Mouse (Mus musculus): Measurements from ENCODE around the gene Sez6l. TPM values are rescaled to one million over a fixed set of nuclear protein-coding genes. Genes with fewer than 3 reads are reported as not detected.

Sez6l gene
- 29.6 and 34.6 TPM in 2 replicates for polyA plus RNA-seq (2021; fragmentation: Nextera tagmentation)
- long read RNA-seq, experiment 1, full-length matches to known transcripts = 13 of 114 reads
- long read RNA-seq, experiment 1, partial matches to known transcripts = 38 of 114 reads
- long read RNA-seq, experiment 1, other reads (novel, unspliced or antisense) = 63 of 114 reads
- long read RNA-seq, experiment 2, full-length matches to known transcripts = 2 of 38 reads
- long read RNA-seq, experiment 2, partial matches to known transcripts = 8 of 38 reads
- long read RNA-seq, experiment 2, other reads (novel, unspliced or antisense) = 28 of 38 reads

GRCm38 (mm10) chr5:112576993-112577670 lies at the start of gene Sez6l:
Sez6l (minus strand) TSS chr5:112577185.

GRCm38 (mm10) chr5:112448747-112449440 lies 128.1 kb downstream of the Sez6l start, which contains the start of gene Gm6588:
Gm6588 (plus strand) TSS chr5:112449426.

GRCm38 (mm10) chr5:112394779-112395443 lies 182.1 kb downstream of the Sez6l start, which contains the start of gene Asphd2:
Asphd2 (minus strand) TSS chr5:112394866.

Other genes with a start within 250 kb of the Sez6l start
- gene Srrd, start 234.1 kb downstream of the Sez6l start, polyA plus RNA-seq (2021; fragmentation: Nextera tagmentation) = 5.6 and 41.5 TPM in 2 replicates
- 9.6 and 13.0 TPM in 2 replicates for gene Hps4, start 234.1 kb downstream of the Sez6l start, polyA plus RNA-seq (2021; fragmentation: Nextera tagmentation)
- not detected in 2 replicates for gene Gm6583, start 221.2 kb downstream of the Sez6l start, polyA plus RNA-seq (2021; fragmentation: Nextera tagmentation)
- gene Asphd2, start 182.3 kb downstream of the Sez6l start, polyA plus RNA-seq (2021; fragmentation: Nextera tagmentation) = 47.1 and 92.3 TPM in 2 replicates
- gene Gm6588, start 127.8 kb downstream of the Sez6l start, polyA plus RNA-seq (2021; fragmentation: Nextera tagmentation) = not detected in 2 replicates